ENCODE assay signal across 8 mouse cellular contexts in the genomic region with DNA sequence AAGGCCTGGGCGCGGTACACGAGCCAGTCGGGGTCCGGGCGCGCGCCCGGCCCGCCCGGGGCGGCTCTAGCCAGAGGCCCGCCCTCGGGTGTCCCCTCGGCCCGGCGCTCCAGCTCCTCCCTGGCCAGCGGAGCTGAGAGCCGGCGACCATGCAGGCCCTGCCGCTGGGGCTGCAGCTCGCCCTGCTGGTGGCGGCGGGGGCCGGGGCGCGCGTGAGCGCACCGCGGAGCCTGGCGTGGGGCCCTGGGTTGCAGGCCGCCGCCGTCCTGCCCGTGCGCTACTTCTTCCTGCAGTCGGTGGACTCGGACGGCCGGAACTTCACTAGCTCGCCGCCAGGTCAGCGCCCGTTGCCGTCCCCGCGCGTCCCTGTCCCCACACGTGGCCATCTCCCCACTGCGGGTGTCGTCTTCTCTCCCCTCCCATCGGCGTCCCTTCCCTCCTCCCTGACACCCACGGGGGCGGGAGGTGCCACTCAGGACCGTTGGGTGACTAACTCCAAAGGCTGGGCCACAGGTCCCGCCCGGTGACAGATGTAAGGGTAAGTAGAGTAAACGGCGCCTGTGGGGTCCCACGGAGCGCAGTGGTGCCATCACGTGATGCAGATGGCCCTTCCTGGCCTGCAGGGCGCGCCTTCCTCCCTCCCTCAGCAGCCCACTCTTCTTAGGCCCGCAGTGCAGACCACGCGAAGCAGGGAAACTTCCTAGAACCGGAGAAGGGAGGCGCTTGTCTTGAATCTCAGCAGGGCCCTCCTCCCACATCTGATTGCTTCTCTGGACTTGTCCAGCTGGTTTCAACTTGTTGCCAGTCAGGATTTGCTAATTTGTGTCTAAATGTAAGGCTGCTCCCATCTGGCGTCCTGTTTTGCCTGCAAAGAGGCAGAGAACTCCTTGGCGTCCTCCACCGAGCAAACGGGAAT. TPM values are rescaled to one million over a fixed set of nuclear protein-coding genes. Genes with fewer than 3 reads are reported as not detected.
DNase-seq lines count a peak whose midpoint lies in the region; ATAC-seq and TF ChIP-seq lines count a peak whose summit lies in the region.

TSS of gene Kdelc2 (plus strand) at position 75 of the 916 bp plus-strand sequence.

- H3K9ac ChIP-seq in heart, embryonic 13.5 days, result peak within 1 kb of the TSS; percentile 95
- H3K9ac ChIP-seq in kidney, postnatal 0 days (ENCODE audit: low read depth, low read length), result peak within 1 kb of the TSS; percentile 97
- H3K9ac ChIP-seq in liver, embryonic 11.5 days (ENCODE audit: low read depth, low read length), result peak within 1 kb of the TSS; percentile 78
- H3K9ac ChIP-seq in stomach, embryonic 15.5 days, result peak within 1 kb of the TSS; percentile 92

- H3ac ChIP-seq in myocyte (ENCODE audit: control insufficient read depth, insufficient read length), result peak within 1 kb of the TSS; percentile 86

- WGBS in heart, embryonic 13.5 days, result under 1% methylated on average over 74 of the region's 75 CpGs
- under 1% methylated on average over 65 of the region's 75 CpGs for WGBS in kidney, postnatal 0 days
- WGBS in liver, embryonic 11.5 days, result under 1% methylated on average over 75 of the region's 75 CpGs
- 0% methylated on average over 74 of the region's 75 CpGs for WGBS in stomach, embryonic 15.5 days

- peak; percentile 80 for ATAC-seq in heart, embryonic 13.5 days (ENCODE audit: extremely low read depth, insufficient number of reproducible peaks, low FRiP score, low TSS enrichment)
- peak; percentile 96 for ATAC-seq in kidney, postnatal 0 days (replicated peaks; ENCODE audit: low FRiP score, low read depth)
- peak; percentile 79 for ATAC-seq in liver, embryonic 11.5 days (replicated peaks; ENCODE audit: low FRiP score)
- peak; percentile 93 for ATAC-seq in stomach, embryonic 15.5 days (ENCODE audit: insufficient read depth, low FRiP score, low read depth)

- peak within 1 kb of the TSS; percentile 74 for H3K4me2 ChIP-seq in heart, embryonic 13.5 days
- peak within 1 kb of the TSS; percentile 96 for H3K4me2 ChIP-seq in kidney, postnatal 0 days (ENCODE audit: low read length)
- peak within 1 kb of the TSS; percentile 96 for H3K4me2 ChIP-seq in liver, embryonic 11.5 days
- H3K4me2 ChIP-seq in myocyte (ENCODE audit: low read depth), result peak within 1 kb of the TSS; percentile 84
- peak within 1 kb of the TSS; percentile 75 for H3K4me2 ChIP-seq in stomach, embryonic 15.5 days

- TF ChIP-seq POLR2A in bone marrow macrophage, adult 2 months (IDR thresholded peaks at IDR 0.05; ENCODE audit: borderline replicate concordance, low read depth, low read length), result no peak
- peak; percentile 73 for TF ChIP-seq POLR2A in myocyte (IDR thresholded peaks at IDR 0.05; ENCODE audit: insufficient read length, low read depth)

- H3K27ac ChIP-seq in bone marrow macrophage, adult 2 months (ENCODE audit: insufficient read depth, low read depth, low read length), result peak within 1 kb of the TSS; percentile 85
- H3K27ac ChIP-seq in heart, embryonic 13.5 days (replicated peaks), result peak within 1 kb of the TSS; percentile 94
- peak within 1 kb of the TSS; percentile 99 for H3K27ac ChIP-seq in kidney, postnatal 0 days
- H3K27ac ChIP-seq in liver, embryonic 11.5 days (ENCODE audit: low read depth, low read length), result peak within 1 kb of the TSS; percentile 85
- H3K27ac ChIP-seq in stomach, embryonic 15.5 days, result peak within 1 kb of the TSS; percentile 99

- H3K27me3 ChIP-seq in heart, embryonic 13.5 days (replicated peaks), result no peaks in the 10 kb centered on the region
- no peaks in the 10 kb centered on the region for H3K27me3 ChIP-seq in kidney, postnatal 0 days (ENCODE audit: insufficient read depth, low read length)
- H3K27me3 ChIP-seq in liver, embryonic 11.5 days (replicated peaks; ENCODE audit: control insufficient read depth, insufficient read depth, low read length), result no peaks in the 10 kb centered on the region
- no peaks in the 10 kb centered on the region for H3K27me3 ChIP-seq in myocyte (ENCODE audit: control insufficient read depth, insufficient read depth, insufficient read length)
- no peaks in the 10 kb centered on the region for H3K27me3 ChIP-seq in stomach, embryonic 15.5 days (replicated peaks)

- no peak for TF ChIP-seq CTCF in bone marrow macrophage, adult 2 months (IDR thresholded peaks at IDR 0.05; ENCODE audit: low read depth, low read length)
- peak; percentile 58 for TF ChIP-seq CTCF in kidney, postnatal 0 days (IDR thresholded peaks at IDR 0.05; ENCODE audit: low read depth)

- H3K4me1 ChIP-seq in bone marrow macrophage, adult 2 months (ENCODE audit: control insufficient read depth, insufficient read depth, low read length), result peaks cover 34% of the 10 kb centered on the region
- peaks cover 9% of the 10 kb centered on the region for H3K4me1 ChIP-seq in heart, embryonic 13.5 days
- no peaks in the 10 kb centered on the region for H3K4me1 ChIP-seq in kidney, postnatal 0 days (replicated peaks; ENCODE audit: insufficient read depth, low read length)
- no peaks in the 10 kb centered on the region for H3K4me1 ChIP-seq in liver, embryonic 11.5 days (replicated peaks; ENCODE audit: control insufficient read depth, insufficient read depth, low read length)
- H3K4me1 ChIP-seq in stomach, embryonic 15.5 days, result peaks cover 6% of the 10 kb centered on the region

- peak; percentile 21 to 33 for DNase-seq in B cell, adult 2 months
- DNase-seq in fibroblast of lung, adult 2 months (ENCODE audit: low read depth), result peak; percentile 80
- DNase-seq in kidney, postnatal 0 days (ENCODE audit: low spot score), result peak; percentile 99
- DNase-seq in liver, embryonic 11.5 days (ENCODE audit: low spot score), result peak; percentile 74

- peaks cover 9% of the 10 kb centered on the region; the same call in 1 of the 2 replicates for H3K36me3 ChIP-seq in heart, embryonic 13.5 days
- H3K36me3 ChIP-seq in kidney, postnatal 0 days (ENCODE audit: insufficient read depth, low read length), result no peaks in the 10 kb centered on the region
- no peaks in the 10 kb centered on the region for H3K36me3 ChIP-seq in liver, embryonic 11.5 days (ENCODE audit: control insufficient read depth, insufficient read depth, low read length)
- H3K36me3 ChIP-seq in myocyte (ENCODE audit: control insufficient read depth, insufficient read depth), result no peaks in the 10 kb centered on the region
- H3K36me3 ChIP-seq in stomach, embryonic 15.5 days, result no peaks in the 10 kb centered on the region

- no peaks in the 10 kb centered on the region for H3K9me3 ChIP-seq in heart, embryonic 13.5 days
- no peaks in the 10 kb centered on the region for H3K9me3 ChIP-seq in kidney, postnatal 0 days (replicated peaks; ENCODE audit: low read length)
- H3K9me3 ChIP-seq in liver, embryonic 11.5 days (ENCODE audit: control insufficient read depth, low read length), result no peaks in the 10 kb centered on the region
- no peaks in the 10 kb centered on the region for H3K9me3 ChIP-seq in stomach, embryonic 15.5 days

- peaks cover 4% of the 10 kb centered on the region for H3K79me2 ChIP-seq in myocyte (ENCODE audit: control insufficient read depth, insufficient read depth)

- H3K4me3 ChIP-seq in bone marrow macrophage, adult 2 months (ENCODE audit: insufficient read depth, low read length), result peak within 1 kb of the TSS; percentile 74
- H3K4me3 ChIP-seq in heart, embryonic 13.5 days, result peak within 1 kb of the TSS; percentile 77
- H3K4me3 ChIP-seq in kidney, postnatal 0 days (replicated peaks; ENCODE audit: low read depth, low read length), result peak within 1 kb of the TSS; percentile 78
- H3K4me3 ChIP-seq in liver, embryonic 11.5 days (ENCODE audit: low read depth, low read length), result peak within 1 kb of the TSS; percentile 68
- peak within 1 kb of the TSS; percentile 53 for H3K4me3 ChIP-seq in myocyte
- H3K4me3 ChIP-seq in stomach, embryonic 15.5 days (replicated peaks), result peak within 1 kb of the TSS; percentile 62

TF ChIP-seq in myocyte, 11 proteins besides CTCF, POLR2A, EP300 and RAD21:
- TF ChIP-seq E2F4 (IDR thresholded peaks at IDR 0.05; ENCODE audit: insufficient read depth) (no peak), TCF3 (IDR thresholded peaks at IDR 0.05; ENCODE audit: insufficient read length, low read depth) (no peak), REST (IDR thresholded peaks at IDR 0.05; ENCODE audit: insufficient read depth, insufficient read length) (no peak), SRF (IDR thresholded peaks at IDR 0.05; ENCODE audit: control insufficient read depth, insufficient read length, low read depth) (no peak), USF1 (IDR thresholded peaks at IDR 0.05; ENCODE audit: low read depth) (peak; percentile 92), TCF12 (IDR thresholded peaks at IDR 0.05; ENCODE audit: insufficient read depth, poor library complexity, severe bottlenecking) (no peak), CEBPB (IDR thresholded peaks at IDR 0.05; ENCODE audit: insufficient read depth, poor library complexity, severe bottlenecking) (no peak), MAX (IDR thresholded peaks at IDR 0.05; ENCODE audit: low read depth) (no peak), MYOG (IDR thresholded peaks at IDR 0.05; ENCODE audit: control insufficient read depth in 1 of 3, insufficient read depth in 1 of 3, insufficient read length in 2 of 3, low read depth in 2 of 3) (no peak), POLR2AphosphoS2 (IDR thresholded peaks at IDR 0.05; ENCODE audit: insufficient read length, low read depth) (peak; percentile 51), MYOD1 (IDR thresholded peaks at IDR 0.05; ENCODE audit: control insufficient read depth in 1 of 3, insufficient read length in 2 of 3, low read depth in 2 of 3) (peak in 1 of 3 experiments; percentile 36)

RNA-seq across cellular contexts. Expression of gene Kdelc2, which starts in this region (rescaled TPM):
- polyA plus RNA-seq in bone marrow macrophage, adult 2 months (2012; ENCODE audit: insufficient read depth, insufficient read length, missing spikeins), result 16.7 and 18.2 TPM in 2 replicates
- 21.0 and 21.6 TPM in 2 replicates for polyA plus RNA-seq in heart, embryonic 13.5 days (2015; fragmentation: Nextera tagmentation; extraction: Ambion mirVana)
- 28.6 and 31.2 TPM in 2 replicates for polyA plus RNA-seq in kidney, postnatal 0 days (2015; fragmentation: Nextera tagmentation; extraction: Ambion mirVana)
- 11.2 and 12.0 TPM in 2 replicates for polyA plus RNA-seq in liver, embryonic 11.5 days (2014; fragmentation: Nextera tagmentation; extraction: Ambion mirVana)
- 4.5 TPM for polyA plus RNA-seq in myocyte (2012; fragmentation: generic; extraction: Trizol)
- polyA plus RNA-seq in stomach, embryonic 15.5 days (2015; fragmentation: Nextera tagmentation; extraction: Ambion mirVana), result 30.9 and 31.0 TPM in 2 replicates

Comparison
In these comparisons a context has a peak if more than half of its experiments do, and no peak if none do; other contexts are left out.
1. Peak in every context shown above with its lines: DNase-seq, ATAC-seq, H3K4me3 ChIP-seq and H3K27ac ChIP-seq.
2. DNase-seq: peak in every context shown above with its lines; median percentile 99 in kidney, postnatal 0 days; 80 in fibroblast of lung, adult 2 months; 74 in liver, embryonic 11.5 days; 27 in B cell, adult 2 months.